Mouse (Mus musculus) forebrain, embryonic 14.5 days (tissue): ENCODE data around the gene Ttc12. TPM values are rescaled to one million over a fixed set of nuclear protein-coding genes. Genes with fewer than 3 reads are reported as not detected.

Experiments used
- ATAC-seq: fragments of 200-750 bp; cut with Nextera tagmentation; 2 replicates; pipeline ENCODE4 v1.8.0; 2017; ENCODE audit warnings: mild to moderate bottlenecking, moderate library complexity
- DNase-seq: peaks from one replicate; pipeline ENCODE4 v3.0.0-alpha.2; 2015; ENCODE audit warnings: low spot score
- H3K27ac ChIP-seq: fragments of 300-500 bp; sonication (generic); 2 replicates; pipeline ENCODE4 v1.5.1; 2014; ENCODE audit warnings: low read depth, mild to moderate bottlenecking, control low read depth, low read length, moderate library complexity
- H3K27me3 ChIP-seq: fragments of 300-500 bp; sonication (generic); replicated peaks from 2 replicates; pipeline ENCODE4 v1.6.1; 2014; ENCODE audit warnings: low read length, control low read depth, mixed read lengths; ENCODE audit not compliant: control insufficient read depth, insufficient read depth
- H3K36me3 ChIP-seq: fragments of 300-500 bp; sonication (generic); 2 replicates; pipeline ENCODE4 v1.6.1; 2014; ENCODE audit warnings: low read length, control low read depth; ENCODE audit not compliant: control insufficient read depth, insufficient read depth
- H3K4me1 ChIP-seq: fragments of 300-500 bp; sonication (generic); 2 replicates; pipeline ENCODE4 v1.6.1; 2014; ENCODE audit warnings: antibody characterized with exemption, low read length, control low read depth; ENCODE audit not compliant: control insufficient read depth, insufficient read depth
- H3K4me2 ChIP-seq: fragments of 300-500 bp; sonication (generic); 2 replicates; pipeline ENCODE4 v1.6.1; 2014; ENCODE audit warnings: mild to moderate bottlenecking, control low read depth, low read length
- H3K4me3 ChIP-seq: fragments of 300-500 bp; sonication (generic); 2 replicates; pipeline ENCODE4 v1.5.1; 2014; ENCODE audit warnings: low read depth, low read length, control low read depth
- H3K9ac ChIP-seq: fragments of 300-500 bp; sonication (generic); 2 replicates; pipeline ENCODE4 v1.6.1; 2014; ENCODE audit warnings: mild to moderate bottlenecking, low read length, control low read depth, moderate library complexity
- H3K9me3 ChIP-seq: fragments of 300-500 bp; sonication (generic); replicated peaks from 2 replicates; pipeline ENCODE4 v1.6.1; 2016; ENCODE audit warnings: low read length, control low read depth, mixed read lengths; ENCODE audit not compliant: control insufficient read depth
- WGBS: fragments of 180-500 bp; shearing (Covaris S2); extraction: QIAGEN DNeasy Blood & Tissue Kit; methylation state at CpG from one replicate; pipeline ENCODE4 v1.1.7; 2014; 5-methylcytosine and 5-hydroxymethylcytosine counted together
- polyA plus RNA-seq: library from polyadenylated mRNA; unstranded; fragments of >200 nt; fragmentation: Nextera tagmentation; extraction: Ambion mirVana; gene quantifications from 2 replicates; pipeline ENCODE4 v1.2.1, GENCODE M21; 2014

Ttc12 gene
- polyA plus RNA-seq, 1 experiment from 2014 or later, result 1.0 TPM

- Histone ChIP-seq H3K27me3 (no peaks in the 10 kb centered on the region), H3K27ac (no peak overlapping the region), H3K9ac (no peak overlapping the region), H3K4me3 (no peak overlapping the region), H3K4me2 (no peak overlapping the region), H3K36me3 (peaks cover 17% of the 10 kb centered on the region; the same call in 1 of the 2 replicates), H3K9me3 (no peaks in the 10 kb centered on the region), H3K4me1 (peaks cover 6% of the 10 kb centered on the region)
- no peak for ATAC-seq
- no peak for DNase-seq
- 29% methylated on average over 5 of the region's 5 CpGs for WGBS
Measured at GRCm38 (mm10) chr9:49528026-49528425, 42.0 kb upstream of the Ttc12 start.

GRCm38 (mm10) chr9:49527340-49527739 is 41.3 kb upstream of the Ttc12 start:
- 54% methylated on average over 8 of the region's 8 CpGs for WGBS
- H3K4me2 ChIP-seq, result no peak overlapping the region

GRCm38 (mm10) chr9:49524721-49525120 is 38.7 kb upstream of the Ttc12 start:
- no peak for ATAC-seq
- WGBS, result 74% methylated on average over 9 of the region's 9 CpGs

More at GRCm38 (mm10) chr9:49527340-49527739, 41.3 kb upstream of the Ttc12 start:
- DNase-seq, result no peak
- Histone ChIP-seq H3K36me3 (peaks cover 21% of the 10 kb centered on the region; the same call in 1 of the 2 replicates), H3K9ac (no peak overlapping the region), H3K4me1 (peaks cover 6% of the 10 kb centered on the region), H3K9me3 (no peaks in the 10 kb centered on the region), H3K27me3 (no peaks in the 10 kb centered on the region), H3K27ac (peak overlapping the region; percentile 39; the same call in 1 of the 2 replicates), H3K4me3 (no peak overlapping the region)
- ATAC-seq, result no peak; the same call in 1 of the 2 replicates

GRCm38 (mm10) chr9:49523881-49524280 is 37.9 kb upstream of the Ttc12 start:
- DNase-seq (no peak), ATAC-seq (no peak)
- H3K9me3 ChIP-seq, result no peaks in the 10 kb centered on the region
- H3K27ac ChIP-seq, result no peak overlapping the region
- no peaks in the 10 kb centered on the region for H3K27me3 ChIP-seq
- no peak overlapping the region for H3K9ac ChIP-seq
- H3K4me3 ChIP-seq, result no peak overlapping the region
- WGBS, result 94% methylated on average over 9 of the region's 9 CpGs
- H3K4me2 ChIP-seq, result no peak overlapping the region
- H3K36me3 ChIP-seq, result peaks cover 39% of the 10 kb centered on the region
- peaks cover 6% of the 10 kb centered on the region for H3K4me1 ChIP-seq

More at GRCm38 (mm10) chr9:49524721-49525120, 38.7 kb upstream of the Ttc12 start:
- H3K4me1 ChIP-seq, result peaks cover 6% of the 10 kb centered on the region
- no peaks in the 10 kb centered on the region for H3K27me3 ChIP-seq
- no peak overlapping the region for H3K4me2 ChIP-seq
- peaks cover 31% of the 10 kb centered on the region for H3K36me3 ChIP-seq
- no peak overlapping the region for H3K27ac ChIP-seq
- no peak overlapping the region for H3K4me3 ChIP-seq
- H3K9me3 ChIP-seq, result no peaks in the 10 kb centered on the region
- no peak overlapping the region for H3K9ac ChIP-seq
- DNase-seq, result no peak

GRCm38 (mm10) chr9:49514306-49514705 is 28.3 kb upstream of the Ttc12 start:
- no peak overlapping the region for H3K4me3 ChIP-seq
- H3K4me2 ChIP-seq, result no peak overlapping the region
- peaks cover 46% of the 10 kb centered on the region for H3K36me3 ChIP-seq
- H3K4me1 ChIP-seq, result no peaks in the 10 kb centered on the region
- WGBS, result 75% methylated on average over 2 of the region's 2 CpGs
- no peaks in the 10 kb centered on the region for H3K27me3 ChIP-seq
- ATAC-seq (no peak), DNase-seq (no peak)
- no peak overlapping the region for H3K9ac ChIP-seq
- H3K27ac ChIP-seq, result no peak overlapping the region
- H3K9me3 ChIP-seq, result no peaks in the 10 kb centered on the region

GRCm38 (mm10) chr9:49510666-49511065 is 24.6 kb upstream of the Ttc12 start:
- H3K36me3 ChIP-seq, result peaks cover 55% of the 10 kb centered on the region
- DNase-seq (no peak), ATAC-seq (no peak)
- H3K27ac ChIP-seq, result no peak overlapping the region
- no peak overlapping the region for H3K4me2 ChIP-seq
- 93% methylated on average over 4 of the region's 4 CpGs for WGBS
- H3K27me3 ChIP-seq, result no peaks in the 10 kb centered on the region
- no peaks in the 10 kb centered on the region for H3K4me1 ChIP-seq
- H3K9me3 ChIP-seq, result no peaks in the 10 kb centered on the region
- H3K4me3 ChIP-seq, result no peak overlapping the region
- H3K9ac ChIP-seq, result no peak overlapping the region

- Histone ChIP-seq H3K36me3 (peaks cover 53% of the 10 kb centered on the region), H3K9ac (no peak overlapping the region), H3K27ac (no peak overlapping the region), H3K4me3 (no peak overlapping the region), H3K27me3 (no peaks in the 10 kb centered on the region), H3K4me1 (no peaks in the 10 kb centered on the region), H3K9me3 (no peaks in the 10 kb centered on the region), H3K4me2 (no peak overlapping the region)
- ATAC-seq, result no peak
- no peak for DNase-seq
- WGBS, result 94% methylated on average over 8 of the region's 8 CpGs
Measured at GRCm38 (mm10) chr9:49509628-49510027, 23.6 kb upstream of the Ttc12 start.

- Histone ChIP-seq H3K36me3 (peaks cover 55% of the 10 kb centered on the region), H3K4me2 (no peak overlapping the region), H3K9me3 (no peaks in the 10 kb centered on the region), H3K4me1 (no peaks in the 10 kb centered on the region), H3K27ac (no peak overlapping the region), H3K9ac (no peak overlapping the region), H3K27me3 (no peaks in the 10 kb centered on the region), H3K4me3 (no peak overlapping the region)
- ATAC-seq (no peak), DNase-seq (no peak)
- 95% methylated on average over 3 of the region's 3 CpGs for WGBS
Measured at GRCm38 (mm10) chr9:49509094-49509493, 23.1 kb upstream of the Ttc12 start.

- DNase-seq, result no peak
- no peak for ATAC-seq
- H3K36me3 ChIP-seq, result peaks cover 59% of the 10 kb centered on the region
Measured at GRCm38 (mm10) chr9:49507829-49508585, 22.0 kb upstream of the Ttc12 start.

More at GRCm38 (mm10) chr9:49507829-49508585, 22.0 kb upstream of the Ttc12 start:
- H3K27me3 ChIP-seq, result no peaks in the 10 kb centered on the region
- H3K27ac ChIP-seq, result no peak overlapping the region
- 95% methylated on average over 9 of the region's 9 CpGs for WGBS
- H3K9me3 ChIP-seq, result no peaks in the 10 kb centered on the region
- no peak overlapping the region for H3K9ac ChIP-seq
- H3K4me1 ChIP-seq, result no peaks in the 10 kb centered on the region
- no peak overlapping the region for H3K4me3 ChIP-seq
- no peak overlapping the region for H3K4me2 ChIP-seq
